In the genomic region with DNA sequence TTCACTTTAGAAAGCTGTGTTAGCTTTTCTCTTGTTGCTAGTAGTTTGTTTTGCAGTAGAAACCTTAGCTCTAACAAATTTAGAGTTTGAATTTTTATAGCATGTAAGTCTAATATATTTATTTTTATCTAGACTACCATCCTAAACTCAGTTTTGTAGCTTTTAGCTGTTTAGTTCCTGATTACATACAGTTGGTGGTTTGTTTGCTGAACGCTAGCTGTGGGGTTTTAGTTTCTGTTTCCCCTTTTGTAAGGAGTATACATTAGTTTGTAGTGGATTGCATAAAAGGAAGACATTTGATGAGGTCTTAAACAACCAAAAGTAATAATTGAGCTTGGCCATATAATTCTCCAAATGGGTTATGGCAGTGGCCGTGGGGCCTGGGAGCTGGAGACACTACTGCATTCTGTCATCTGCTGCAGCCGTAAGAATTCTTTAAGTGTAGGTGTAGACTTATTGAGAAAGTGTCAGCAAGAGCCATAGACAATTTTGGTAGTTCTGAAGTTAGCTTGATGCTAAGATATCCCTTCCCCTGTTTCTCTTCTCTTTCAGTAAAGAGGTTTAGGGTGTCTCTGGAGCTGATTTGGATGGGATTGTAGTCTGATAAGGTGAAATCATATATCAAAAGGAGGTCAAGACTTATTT, we compare ENCODE assay signal across 1 mouse cellular context.
TF ChIP-seq lines count a peak whose summit lies in the region.

No protein-coding gene starts in this region.

TF ChIP-seq in CH12.LX, 34 proteins besides CTCF, POLR2A, EP300 and RAD21 (continued from another document):
- no peak for TF ChIP-seq MXI1 (IDR thresholded peaks at IDR 0.05; ENCODE audit: low read depth, low read length)
- TF ChIP-seq HCFC1 (IDR thresholded peaks at IDR 0.05; ENCODE audit: low read depth, low read length): no peak
- no peak for TF ChIP-seq IRF4 (IDR thresholded peaks at IDR 0.05; ENCODE audit: low read depth, low read length)
- TF ChIP-seq UBTF (IDR thresholded peaks at IDR 0.05; ENCODE audit: low read depth, low read length): no peak
- TF ChIP-seq SMC3 (IDR thresholded peaks at IDR 0.05; ENCODE audit: low read depth, low read length): no peak
- TF ChIP-seq NRF1 (IDR thresholded peaks at IDR 0.05; ENCODE audit: low read depth, low read length): no peak
